Mouse (Mus musculus): ENCODE measurements at regions not wholly inside any gene's neighbourhood (a gene's known extent, or its start where the extent isn't known, plus 50 kb on each side); places are given as distances from the start of the nearest gene placed in this dataset.

GRCm38 (mm10) chr2:79136619-79137458 is 118.4 kb upstream of the Itga4 start:
- TF ChIP-seq CTCF (IDR thresholded peaks at IDR 0.05; ENCODE audit: low read depth) (no peak), EP300 (IDR thresholded peaks at IDR 0.05; ENCODE audit: low read depth) (no peak)

All from liver, postnatal 0 days (tissue).